Mouse (Mus musculus): ENCODE data around the gene Ehd4. TPM values are rescaled to one million over a fixed set of nuclear protein-coding genes. Genes with fewer than 3 reads are reported as not detected.
A peak's percentile ranks its signal among the peaks of the same experiment; 100 is the strongest.

Ehd4 gene
- polyA plus RNA-seq, 1 experiment from 2014 or later = 67.6 TPM

GRCm38 (mm10) chr2:120060190-120060589, 94.2 kb downstream of the Ehd4 start:
- TF ChIP-seq CTCF (IDR thresholded peaks at IDR 0.05; ENCODE audit: low read depth) = no peak
- peak; percentile 40 for DNase-seq (ENCODE audit: low spot score)

DNA sequence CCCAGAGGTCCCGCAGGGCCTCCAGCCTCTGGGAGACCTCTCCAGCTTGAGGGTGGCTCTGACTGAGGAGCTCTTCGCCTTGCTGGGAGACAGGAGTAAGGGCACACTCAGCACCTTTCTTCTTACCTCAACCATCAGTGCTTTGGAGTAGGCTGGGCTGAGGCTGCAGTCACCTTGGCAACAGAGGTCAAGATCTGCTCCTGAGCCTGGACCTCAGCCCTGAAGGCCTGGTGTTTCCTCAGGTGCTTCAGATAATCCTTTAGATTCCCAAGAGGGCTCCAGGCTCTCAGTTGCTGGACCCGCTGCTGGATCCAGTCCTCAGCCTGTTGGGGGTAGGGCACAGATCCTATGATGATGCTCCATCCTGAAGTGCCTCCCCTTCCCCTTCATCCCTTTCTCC, 94.9 kb downstream of the Ehd4 start:
- H3K4me3 ChIP-seq (replicated peaks; ENCODE audit: low read depth, low read length) = no peak overlapping the region
- ATAC-seq (replicated peaks; ENCODE audit: low FRiP score, low read depth) (no peak), DNase-seq (ENCODE audit: low spot score) (no peak)
- H3K36me3 ChIP-seq (ENCODE audit: insufficient read depth, low read length) = no peaks in the 10 kb centered on the region
- H3K4me2 ChIP-seq (ENCODE audit: low read length) = no peak overlapping the region
- 0 out of 2 replicates have a peak, but pooled peaks cover 5% of the 10 kb centered on the region for H3K4me1 ChIP-seq (replicated peaks; ENCODE audit: insufficient read depth, low read length)
- WGBS = 87% methylated on average over 3 of the region's 3 CpGs
- TF ChIP-seq CTCF (IDR thresholded peaks at IDR 0.05; ENCODE audit: low read depth) = no peak
- H3K27me3 ChIP-seq (ENCODE audit: insufficient read depth, low read length) = no peaks in the 10 kb centered on the region
- H3K9ac ChIP-seq (ENCODE audit: low read depth, low read length) = no peak overlapping the region
- H3K9me3 ChIP-seq (replicated peaks; ENCODE audit: low read length) = no peaks in the 10 kb centered on the region
- H3K27ac ChIP-seq = no peak overlapping the region

More at GRCm38 (mm10) chr2:120060190-120060589, 94.2 kb downstream of the Ehd4 start:
- ATAC-seq (replicated peaks; ENCODE audit: low FRiP score, low read depth) = peak; percentile 20; the same call in 1 of the 2 replicates
- peak overlapping the region; percentile 27 for H3K27ac ChIP-seq
- no peaks in the 10 kb centered on the region for H3K9me3 ChIP-seq (replicated peaks; ENCODE audit: low read length)
- no peak overlapping the region for H3K4me3 ChIP-seq (replicated peaks; ENCODE audit: low read depth, low read length)
- no peaks in the 10 kb centered on the region for H3K27me3 ChIP-seq (ENCODE audit: insufficient read depth, low read length)
- no peak overlapping the region for H3K9ac ChIP-seq (ENCODE audit: low read depth, low read length)
- WGBS = 26% methylated on average over 6 of the region's 6 CpGs
- H3K4me1 ChIP-seq (replicated peaks; ENCODE audit: insufficient read depth, low read length) = 0 out of 2 replicates have a peak, but pooled peaks cover 5% of the 10 kb centered on the region
- H3K36me3 ChIP-seq (ENCODE audit: insufficient read depth, low read length) = no peaks in the 10 kb centered on the region
- H3K4me2 ChIP-seq (ENCODE audit: low read length) = no peak overlapping the region

DNA sequence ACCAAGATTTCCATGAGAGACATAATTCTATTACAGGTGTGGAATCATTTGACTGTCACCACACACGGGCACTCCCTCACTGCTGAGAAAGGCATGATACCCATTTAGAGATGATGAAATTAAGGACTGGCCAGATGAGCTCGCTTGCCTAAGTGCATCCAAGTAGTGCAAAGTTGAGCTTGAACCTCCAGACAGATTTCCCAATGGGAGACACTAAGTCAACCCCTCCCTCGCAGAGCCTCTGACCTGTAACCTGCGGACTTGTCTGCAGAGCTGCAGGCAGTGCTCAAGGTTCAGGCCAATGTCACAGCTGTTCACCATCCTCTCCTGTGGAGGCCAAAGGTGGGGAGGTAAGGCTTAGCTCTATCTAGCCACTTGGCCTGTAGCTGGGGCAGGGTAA, 95.6 kb downstream of the Ehd4 start:
- no peak for ATAC-seq (replicated peaks; ENCODE audit: low FRiP score, low read depth)
- no peak for DNase-seq (ENCODE audit: low spot score)
- Histone ChIP-seq H3K9me3 (replicated peaks; ENCODE audit: low read length) (no peaks in the 10 kb centered on the region), H3K36me3 (ENCODE audit: insufficient read depth, low read length) (no peaks in the 10 kb centered on the region), H3K27me3 (ENCODE audit: insufficient read depth, low read length) (no peaks in the 10 kb centered on the region), H3K9ac (ENCODE audit: low read depth, low read length) (no peak overlapping the region), H3K4me2 (ENCODE audit: low read length) (no peak overlapping the region), H3K4me3 (replicated peaks; ENCODE audit: low read depth, low read length) (no peak overlapping the region), H3K27ac (no peak overlapping the region), H3K4me1 (replicated peaks; ENCODE audit: insufficient read depth, low read length) (0 out of 2 replicates have a peak, but pooled peaks cover 5% of the 10 kb centered on the region)
- no peak for TF ChIP-seq CTCF (IDR thresholded peaks at IDR 0.05; ENCODE audit: low read depth)
- WGBS = 80% methylated on average over 4 of the region's 4 CpGs

DNA sequence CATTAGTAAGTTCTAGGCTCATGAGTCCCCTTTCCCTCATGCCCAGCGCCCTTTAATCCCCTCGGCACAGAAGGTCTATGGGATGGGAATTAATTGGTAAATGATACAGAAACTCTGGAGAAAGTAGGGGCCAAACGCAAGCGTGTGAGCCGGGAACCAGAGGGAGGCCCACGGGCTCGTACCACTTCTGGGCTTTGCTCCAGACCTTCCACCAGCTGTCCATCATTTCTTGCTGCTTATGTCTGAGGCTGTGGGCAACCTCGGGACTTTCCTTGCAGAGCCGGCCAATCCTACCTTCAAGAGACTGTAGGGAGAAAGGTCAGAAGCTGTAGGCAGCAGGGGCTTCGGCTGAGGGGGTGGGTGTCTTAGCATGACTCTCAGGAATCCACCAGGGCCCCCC, 98.5 kb downstream of the Ehd4 start:
- DNase-seq (ENCODE audit: low spot score) = no peak
- 83% methylated on average over 10 of the region's 10 CpGs for WGBS
- TF ChIP-seq CTCF (IDR thresholded peaks at IDR 0.05; ENCODE audit: low read depth) = no peak
- H3K9me3 ChIP-seq (replicated peaks; ENCODE audit: low read length) = no peaks in the 10 kb centered on the region
- no peak overlapping the region for H3K27ac ChIP-seq
- ATAC-seq (replicated peaks; ENCODE audit: low FRiP score, low read depth) = no peak
- H3K4me1 ChIP-seq (replicated peaks; ENCODE audit: insufficient read depth, low read length) = 0 out of 2 replicates have a peak, but pooled peaks cover under 1% of the 10 kb centered on the region
- no peaks in the 10 kb centered on the region for H3K36me3 ChIP-seq (ENCODE audit: insufficient read depth, low read length)
- H3K4me3 ChIP-seq (replicated peaks; ENCODE audit: low read depth, low read length) = no peak overlapping the region
- H3K9ac ChIP-seq (ENCODE audit: low read depth, low read length) = no peak overlapping the region
- H3K4me2 ChIP-seq (ENCODE audit: low read length) = no peak overlapping the region
- H3K27me3 ChIP-seq (ENCODE audit: insufficient read depth, low read length) = no peaks in the 10 kb centered on the region

- H3K27me3 ChIP-seq (ENCODE audit: insufficient read depth, low read length) = no peaks in the 10 kb centered on the region
- no peak overlapping the region for H3K9ac ChIP-seq (ENCODE audit: low read depth, low read length)
- H3K4me1 ChIP-seq (replicated peaks; ENCODE audit: insufficient read depth, low read length) = no peaks in the 10 kb centered on the region
- TF ChIP-seq CTCF (IDR thresholded peaks at IDR 0.05; ENCODE audit: low read depth) = no peak
- no peak overlapping the region for H3K4me3 ChIP-seq (replicated peaks; ENCODE audit: low read depth, low read length)
- no peaks in the 10 kb centered on the region for H3K36me3 ChIP-seq (ENCODE audit: insufficient read depth, low read length)
- DNase-seq (ENCODE audit: low spot score) (no peak), ATAC-seq (replicated peaks; ENCODE audit: low FRiP score, low read depth) (no peak)
- H3K4me2 ChIP-seq (ENCODE audit: low read length) = no peak overlapping the region
- no peak overlapping the region for H3K27ac ChIP-seq
- no peaks in the 10 kb centered on the region for H3K9me3 ChIP-seq (replicated peaks; ENCODE audit: low read length)
- 89% methylated on average over 12 of the region's 12 CpGs for WGBS
Measured at GRCm38 (mm10) chr2:120054771-120055552, 99.4 kb downstream of the Ehd4 start.

DNA sequence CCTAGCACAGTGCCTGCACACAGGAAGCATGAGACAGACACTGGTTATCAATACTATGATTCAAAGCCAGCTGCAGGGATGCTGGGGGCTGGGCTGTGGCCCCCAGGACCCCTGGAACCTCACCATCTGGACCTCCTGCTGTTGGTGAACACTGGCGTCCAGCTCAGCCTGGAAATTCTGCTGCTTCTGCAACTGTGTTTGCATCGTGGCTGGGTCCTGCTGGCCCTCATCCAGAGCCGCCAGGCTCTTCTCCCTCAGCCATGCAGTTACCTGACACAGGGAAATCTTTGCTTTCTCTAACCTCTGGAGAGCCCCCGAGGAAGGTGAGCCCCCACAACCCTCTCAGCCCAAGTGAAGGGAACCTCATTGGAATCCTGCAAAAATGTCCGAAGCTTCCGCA, 103.0 kb downstream of the Ehd4 start:
- no peaks in the 10 kb centered on the region for H3K27me3 ChIP-seq (ENCODE audit: insufficient read depth, low read length)
- WGBS = 65% methylated on average over 6 of the region's 6 CpGs
- TF ChIP-seq CTCF (IDR thresholded peaks at IDR 0.05; ENCODE audit: low read depth) = no peak
- H3K36me3 ChIP-seq (ENCODE audit: insufficient read depth, low read length) = no peaks in the 10 kb centered on the region
- no peak overlapping the region for H3K4me3 ChIP-seq (replicated peaks; ENCODE audit: low read depth, low read length)
- no peaks in the 10 kb centered on the region for H3K9me3 ChIP-seq (replicated peaks; ENCODE audit: low read length)
- no peak for ATAC-seq (replicated peaks; ENCODE audit: low FRiP score, low read depth)
- H3K27ac ChIP-seq = no peak overlapping the region
- no peak for DNase-seq (ENCODE audit: low spot score)
- no peak overlapping the region for H3K4me2 ChIP-seq (ENCODE audit: low read length)
- no peak overlapping the region for H3K9ac ChIP-seq (ENCODE audit: low read depth, low read length)
- no peaks in the 10 kb centered on the region; the same call in 1 of the 2 replicates for H3K4me1 ChIP-seq (replicated peaks; ENCODE audit: insufficient read depth, low read length)
